Mouse (Mus musculus): ENCODE measurements around the gene Hdac10.

DNA sequence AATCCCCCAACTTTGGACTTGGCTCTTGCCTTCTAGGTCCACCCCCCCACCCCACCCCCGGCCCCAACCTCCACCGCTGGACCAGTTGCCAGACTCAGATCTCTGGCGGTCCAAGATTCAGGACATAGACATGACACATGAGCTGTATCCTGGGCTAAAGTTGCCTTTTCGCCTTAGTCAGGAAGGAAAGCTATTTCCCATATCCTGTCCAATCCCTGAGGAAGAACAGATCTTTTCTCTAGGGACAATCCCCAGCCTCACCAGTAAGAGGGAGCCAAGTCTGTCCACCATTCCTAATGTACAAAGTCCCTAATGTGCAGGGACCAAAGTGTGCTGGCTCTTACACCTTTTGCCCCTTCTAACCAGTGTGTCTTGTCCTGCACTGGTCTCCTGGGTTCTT lies 13.4 kb upstream of the Hdac10 start:
- TF ChIP-seq CTCF (IDR thresholded peaks at IDR 0.05; ENCODE audit: insufficient read depth, low read length) = no peak
- TF ChIP-seq POLR2A (IDR thresholded peaks at IDR 0.05; ENCODE audit: borderline replicate concordance, extremely low read depth, low read depth, low read length) = no peak
